Mouse (Mus musculus): ENCODE results near the gene Jrkl. TPM values are rescaled to one million over a fixed set of nuclear protein-coding genes. Genes with fewer than 3 reads are reported as not detected.

Jrkl gene
- polyA plus RNA-seq (2014; fragmentation: Nextera tagmentation; extraction: Ambion mirVana): 6.7 and 8.3 TPM in 2 replicates

DNA sequence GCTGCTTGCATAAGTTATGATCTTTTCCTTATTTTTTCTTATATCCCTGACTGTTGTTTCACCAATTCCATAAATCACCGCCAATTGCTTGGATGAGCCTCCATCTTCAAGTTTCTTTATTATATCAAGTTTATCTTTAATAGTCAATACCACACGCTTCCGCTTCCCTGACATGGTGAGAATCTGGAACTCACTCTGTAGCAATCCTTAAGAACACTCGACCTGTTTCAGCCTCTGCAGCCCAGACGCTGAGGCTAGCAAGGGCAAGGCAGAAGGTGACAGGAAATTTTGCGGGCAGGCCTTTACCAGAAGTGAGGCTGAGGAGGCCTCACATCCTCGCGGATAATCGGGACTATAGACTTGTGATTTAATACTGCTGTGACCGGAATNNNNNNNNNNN, at the start of gene Jrkl:
Gene Jrkl (minus strand): TSS at position 349 of the 400 bp plus-strand sequence.
- peak within 1 kb of the TSS; percentile 82 for H3K9ac ChIP-seq (ENCODE audit: low read length)
- ATAC-seq (ENCODE audit: insufficient number of reproducible peaks, insufficient read depth, low FRiP score, low read depth): no peak
- peaks cover 2 to 20% of the 10 kb centered on the region in 2 experiments; a peak in 3 of 4 replicates for H3K4me1 ChIP-seq (ENCODE audit: control insufficient read depth in 2 of 2, insufficient read depth in 2 of 2, low read length in 2 of 2)
- no peaks in the 10 kb centered on the region for H3K36me3 ChIP-seq (ENCODE audit: control insufficient read depth, insufficient read depth, low read length)
- H3K4me3 ChIP-seq (ENCODE audit: control insufficient read depth in 1 of 2, insufficient read depth in 1 of 2, low read depth in 1 of 2, low read length in 2 of 2): peak within 1 kb of the TSS; percentile 62 to 67
- peak within 1 kb of the TSS; percentile 76 for H3K4me2 ChIP-seq (ENCODE audit: low read length)
- H3K27me3 ChIP-seq (ENCODE audit: control insufficient read depth, insufficient read depth, low read length): no peaks in the 10 kb centered on the region
- peak within 1 kb of the TSS; percentile 75 to 82 for H3K27ac ChIP-seq (replicated peaks in 1 of 2; ENCODE audit: control insufficient read depth in 1 of 2, insufficient read depth in 1 of 2, low read depth in 2 of 2, low read length in 2 of 2)
- no peaks in the 10 kb centered on the region for H3K9me3 ChIP-seq (ENCODE audit: control insufficient read depth, low read length)
- WGBS: 4% methylated on average over 10 of the region's 10 CpGs

DNA sequence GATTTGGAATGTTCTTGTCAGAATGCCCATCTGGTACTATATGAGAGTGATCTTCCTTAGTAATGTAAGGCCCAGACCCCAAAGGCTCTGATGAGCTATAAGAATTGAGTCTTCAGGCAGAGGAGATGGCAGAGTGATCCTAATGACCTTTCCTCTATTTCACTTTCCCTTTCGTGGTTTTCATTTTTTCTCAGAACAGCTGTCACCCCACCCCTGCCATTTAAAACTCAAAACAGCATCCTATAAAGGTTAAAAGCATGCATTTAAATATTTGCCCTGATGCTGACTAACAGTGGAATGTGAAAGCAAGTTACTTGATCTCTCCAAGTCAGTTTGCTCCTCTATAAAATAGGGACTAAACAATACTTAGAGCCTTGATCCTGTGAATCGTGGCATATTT, 41.9 kb upstream of the Jrkl start:
- H3K36me3 ChIP-seq (ENCODE audit: control insufficient read depth, insufficient read depth, low read length): no peaks in the 10 kb centered on the region
- H3K4me2 ChIP-seq (ENCODE audit: low read length): no peak overlapping the region
- no peaks in the 10 kb centered on the region for H3K27me3 ChIP-seq (ENCODE audit: control insufficient read depth, insufficient read depth, low read length)
- H3K4me3 ChIP-seq (ENCODE audit: control insufficient read depth in 1 of 2, insufficient read depth in 1 of 2, low read depth in 1 of 2, low read length in 2 of 2): no peak overlapping the region
- no peak for ATAC-seq (ENCODE audit: insufficient number of reproducible peaks, insufficient read depth, low FRiP score, low read depth)
- no peaks in the 10 kb centered on the region for H3K9me3 ChIP-seq (ENCODE audit: control insufficient read depth, low read length)
- H3K9ac ChIP-seq (ENCODE audit: low read length): no peak overlapping the region
- no peaks in the 10 kb centered on the region for H3K4me1 ChIP-seq (ENCODE audit: control insufficient read depth in 2 of 2, insufficient read depth in 2 of 2, low read length in 2 of 2)
- WGBS: 65% methylated on average over 2 of the region's 2 CpGs
- no peak overlapping the region for H3K27ac ChIP-seq (replicated peaks in 1 of 2; ENCODE audit: control insufficient read depth in 1 of 2, insufficient read depth in 1 of 2, low read depth in 2 of 2, low read length in 2 of 2)

DNA sequence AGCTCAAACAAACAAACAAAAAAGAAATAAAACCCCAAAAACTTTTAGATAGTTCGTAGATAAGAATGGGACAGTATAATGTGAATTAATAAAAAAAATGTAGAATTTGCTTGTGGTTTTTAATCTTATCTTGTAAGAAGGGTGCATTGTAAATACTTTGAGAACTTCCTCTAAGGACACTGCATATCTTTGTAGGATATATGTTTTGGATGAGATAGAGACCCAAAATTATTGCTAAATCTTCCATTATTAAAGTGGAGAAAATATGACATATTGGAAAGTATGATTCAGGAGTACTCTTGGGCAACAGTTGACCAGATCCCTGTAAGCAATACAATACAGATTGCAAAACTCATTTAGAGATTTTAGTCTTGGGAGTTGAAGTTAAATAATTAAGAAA, 27.6 kb upstream of the Jrkl start:
- 80% methylated on average over 1 of the region's 1 CpGs for WGBS
- no peak for ATAC-seq (ENCODE audit: insufficient number of reproducible peaks, insufficient read depth, low FRiP score, low read depth)
- no peaks in the 10 kb centered on the region for H3K36me3 ChIP-seq (ENCODE audit: control insufficient read depth, insufficient read depth, low read length)
- no peak overlapping the region for H3K4me2 ChIP-seq (ENCODE audit: low read length)
- no peak overlapping the region for H3K4me3 ChIP-seq (ENCODE audit: control insufficient read depth in 1 of 2, insufficient read depth in 1 of 2, low read depth in 1 of 2, low read length in 2 of 2)
- H3K27me3 ChIP-seq (ENCODE audit: control insufficient read depth, insufficient read depth, low read length): no peaks in the 10 kb centered on the region
- no peak overlapping the region for H3K27ac ChIP-seq (replicated peaks in 1 of 2; ENCODE audit: control insufficient read depth in 1 of 2, insufficient read depth in 1 of 2, low read depth in 2 of 2, low read length in 2 of 2)
- no peaks in the 10 kb centered on the region for H3K9me3 ChIP-seq (ENCODE audit: control insufficient read depth, low read length)
- no peaks in the 10 kb centered on the region for H3K4me1 ChIP-seq (ENCODE audit: control insufficient read depth in 2 of 2, insufficient read depth in 2 of 2, low read length in 2 of 2)
- no peak overlapping the region for H3K9ac ChIP-seq (ENCODE audit: low read length)

DNA sequence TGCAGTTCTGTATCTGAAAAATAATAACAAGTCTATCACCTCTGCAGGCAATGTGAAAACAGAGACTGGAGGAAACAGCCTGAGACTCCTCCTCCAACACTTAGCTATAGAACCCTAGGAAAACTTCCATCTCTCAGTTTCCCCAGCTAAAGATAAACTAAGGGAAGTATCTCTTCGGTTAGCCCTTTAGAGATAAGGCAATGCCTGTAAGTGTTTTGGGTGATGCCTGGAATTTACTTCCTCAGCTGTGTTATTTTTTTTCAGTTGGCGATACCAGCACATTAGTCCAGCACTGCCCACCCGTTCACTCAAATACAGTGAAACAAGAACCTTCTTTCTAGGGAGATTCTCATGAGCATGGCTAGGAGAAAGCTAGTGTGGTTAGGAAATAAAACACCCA, 15.4 kb upstream of the Jrkl start:
- Histone ChIP-seq H3K9ac (ENCODE audit: low read length) (no peak overlapping the region), H3K4me3 (ENCODE audit: control insufficient read depth in 1 of 2, insufficient read depth in 1 of 2, low read depth in 1 of 2, low read length in 2 of 2) (no peak overlapping the region), H3K9me3 (ENCODE audit: control insufficient read depth, low read length) (no peaks in the 10 kb centered on the region), H3K36me3 (ENCODE audit: control insufficient read depth, insufficient read depth, low read length) (no peaks in the 10 kb centered on the region), H3K4me2 (ENCODE audit: low read length) (no peak overlapping the region), H3K4me1 (ENCODE audit: control insufficient read depth in 2 of 2, insufficient read depth in 2 of 2, low read length in 2 of 2) (no peaks in the 10 kb centered on the region), H3K27me3 (ENCODE audit: control insufficient read depth, insufficient read depth, low read length) (no peaks in the 10 kb centered on the region), H3K27ac (replicated peaks in 1 of 2; ENCODE audit: control insufficient read depth in 1 of 2, insufficient read depth in 1 of 2, low read depth in 2 of 2, low read length in 2 of 2) (no peak overlapping the region)
- WGBS: 33% methylated on average over 3 of the region's 3 CpGs
- no peak for ATAC-seq (ENCODE audit: insufficient number of reproducible peaks, insufficient read depth, low FRiP score, low read depth)

DNA sequence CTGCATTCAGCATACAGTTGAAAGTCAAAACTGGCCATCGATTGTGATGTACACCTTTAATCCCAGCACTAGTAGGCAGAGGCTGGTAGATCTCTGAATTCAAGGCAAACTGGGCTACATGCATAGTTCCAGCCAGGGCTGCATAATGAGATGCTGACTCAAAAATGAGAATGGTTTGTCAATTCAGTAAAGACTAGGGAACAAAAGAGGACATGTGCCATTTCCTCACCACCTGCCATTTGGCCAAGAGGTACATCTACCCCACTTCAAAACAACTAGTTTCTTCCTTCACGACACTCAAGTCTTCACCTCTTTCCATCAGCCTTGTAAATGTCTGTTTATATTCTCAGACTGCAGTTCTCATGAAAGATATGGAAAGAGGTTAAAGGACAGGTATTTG, 12.5 kb upstream of the Jrkl start:
- H3K4me2 ChIP-seq (ENCODE audit: low read length): no peak overlapping the region
- no peak overlapping the region for H3K27ac ChIP-seq (replicated peaks in 1 of 2; ENCODE audit: control insufficient read depth in 1 of 2, insufficient read depth in 1 of 2, low read depth in 2 of 2, low read length in 2 of 2)
- peaks cover 3% of the 10 kb centered on the region; the same call in 1 of the 2 replicates for H3K36me3 ChIP-seq (ENCODE audit: control insufficient read depth, insufficient read depth, low read length)
- H3K27me3 ChIP-seq (ENCODE audit: control insufficient read depth, insufficient read depth, low read length): no peaks in the 10 kb centered on the region
- WGBS: 94% methylated on average over 2 of the region's 2 CpGs
- no peak overlapping the region for H3K4me3 ChIP-seq (ENCODE audit: control insufficient read depth in 1 of 2, insufficient read depth in 1 of 2, low read depth in 1 of 2, low read length in 2 of 2)
- H3K4me1 ChIP-seq (ENCODE audit: control insufficient read depth in 2 of 2, insufficient read depth in 2 of 2, low read length in 2 of 2): no peaks in the 10 kb centered on the region
- no peaks in the 10 kb centered on the region for H3K9me3 ChIP-seq (ENCODE audit: control insufficient read depth, low read length)
- no peak overlapping the region for H3K9ac ChIP-seq (ENCODE audit: low read length)
- ATAC-seq (ENCODE audit: insufficient number of reproducible peaks, insufficient read depth, low FRiP score, low read depth): no peak

DNA sequence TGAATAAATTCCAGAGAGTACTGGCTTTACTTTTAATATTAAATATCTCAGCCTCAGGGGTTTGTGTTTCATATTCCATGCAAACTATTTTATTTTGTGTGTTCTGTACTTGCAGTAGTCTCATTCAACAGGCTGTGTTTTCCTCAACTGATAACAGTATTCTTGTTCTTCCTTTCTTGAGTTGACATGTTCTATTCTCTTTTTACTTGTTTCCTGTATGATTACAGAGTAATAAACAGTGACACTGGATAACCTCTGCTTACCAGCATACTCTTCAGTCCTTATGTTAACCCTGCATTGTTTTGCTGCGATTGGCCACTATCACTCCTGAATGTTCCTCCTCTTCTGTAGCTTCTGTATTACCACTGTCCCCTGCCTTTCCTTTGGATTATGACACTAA, 11.1 kb upstream of the Jrkl start:
- ATAC-seq (ENCODE audit: insufficient number of reproducible peaks, insufficient read depth, low FRiP score, low read depth): no peak
- H3K9ac ChIP-seq (ENCODE audit: low read length): no peak overlapping the region
- no peak overlapping the region for H3K4me2 ChIP-seq (ENCODE audit: low read length)
- H3K4me3 ChIP-seq (ENCODE audit: control insufficient read depth in 1 of 2, insufficient read depth in 1 of 2, low read depth in 1 of 2, low read length in 2 of 2): no peak overlapping the region
- no peaks in the 10 kb centered on the region for H3K4me1 ChIP-seq (ENCODE audit: control insufficient read depth in 2 of 2, insufficient read depth in 2 of 2, low read length in 2 of 2)
- WGBS: 74% methylated on average over 1 of the region's 1 CpGs
- H3K27ac ChIP-seq (replicated peaks in 1 of 2; ENCODE audit: control insufficient read depth in 1 of 2, insufficient read depth in 1 of 2, low read depth in 2 of 2, low read length in 2 of 2): no peak overlapping the region
- no peaks in the 10 kb centered on the region for H3K27me3 ChIP-seq (ENCODE audit: control insufficient read depth, insufficient read depth, low read length)
- H3K36me3 ChIP-seq (ENCODE audit: control insufficient read depth, insufficient read depth, low read length): peaks cover 6% of the 10 kb centered on the region; the same call in 1 of the 2 replicates
- H3K9me3 ChIP-seq (ENCODE audit: control insufficient read depth, low read length): no peaks in the 10 kb centered on the region

DNA sequence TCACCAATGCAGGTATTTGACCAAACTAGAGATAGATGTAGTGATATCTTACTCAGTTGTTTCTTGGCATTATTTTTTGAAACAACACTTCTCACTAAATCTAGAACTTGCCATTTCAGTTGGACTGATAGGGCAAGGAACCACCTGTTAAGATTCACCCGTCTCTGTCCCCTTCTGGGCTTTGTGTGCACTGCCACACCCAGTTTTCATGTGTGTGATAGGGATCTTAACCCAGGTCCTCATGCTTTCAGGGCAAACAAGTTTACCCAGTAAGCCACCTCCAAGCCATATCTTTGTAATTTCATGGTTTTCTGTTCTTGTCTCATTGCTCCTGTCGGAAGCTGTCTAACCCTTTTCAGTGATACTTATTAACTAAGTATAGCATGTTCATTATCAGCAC, 5.6 kb upstream of the Jrkl start:
- WGBS: 84% methylated on average over 2 of the region's 2 CpGs
- ATAC-seq (ENCODE audit: insufficient number of reproducible peaks, insufficient read depth, low FRiP score, low read depth): no peak
- Histone ChIP-seq H3K27ac (replicated peaks in 1 of 2; ENCODE audit: control insufficient read depth in 1 of 2, insufficient read depth in 1 of 2, low read depth in 2 of 2, low read length in 2 of 2) (no peak overlapping the region), H3K27me3 (ENCODE audit: control insufficient read depth, insufficient read depth, low read length) (no peaks in the 10 kb centered on the region), H3K9me3 (ENCODE audit: control insufficient read depth, low read length) (no peaks in the 10 kb centered on the region), H3K4me1 (ENCODE audit: control insufficient read depth in 2 of 2, insufficient read depth in 2 of 2, low read length in 2 of 2) (peaks cover 0 to 6% of the 10 kb centered on the region in 2 experiments; a peak in 2 of 4 replicates), H3K36me3 (ENCODE audit: control insufficient read depth, insufficient read depth, low read length) (peaks cover 6% of the 10 kb centered on the region; the same call in 1 of the 2 replicates), H3K4me3 (ENCODE audit: control insufficient read depth in 1 of 2, insufficient read depth in 1 of 2, low read depth in 1 of 2, low read length in 2 of 2) (no peak overlapping the region), H3K9ac (ENCODE audit: low read length) (no peak overlapping the region), H3K4me2 (ENCODE audit: low read length) (no peak overlapping the region)

DNA sequence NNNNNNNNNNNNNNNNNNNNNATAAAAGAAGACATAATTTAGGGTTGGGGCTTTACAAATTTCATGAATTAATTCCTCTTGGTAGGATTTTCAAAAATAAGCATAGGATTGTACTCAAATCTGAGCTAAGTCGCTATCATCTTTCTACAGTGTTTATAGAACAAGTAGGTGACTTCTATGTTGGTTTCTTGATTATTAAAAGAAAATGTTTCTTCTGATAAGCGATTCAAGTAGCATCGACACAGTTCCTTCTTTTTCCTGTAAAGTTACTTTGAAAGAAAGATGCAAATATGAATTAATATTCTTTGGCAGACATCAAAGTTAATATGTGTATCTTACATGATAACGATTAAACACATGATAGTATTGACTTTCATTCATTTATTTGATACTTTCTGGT, 2.5 kb upstream of the Jrkl start:
- H3K27ac ChIP-seq (replicated peaks in 1 of 2; ENCODE audit: control insufficient read depth in 1 of 2, insufficient read depth in 1 of 2, low read depth in 2 of 2, low read length in 2 of 2): no peak overlapping the region
- no peak overlapping the region for H3K9ac ChIP-seq (ENCODE audit: low read length)
- peaks cover 2 to 20% of the 10 kb centered on the region in 2 experiments; a peak in 3 of 4 replicates for H3K4me1 ChIP-seq (ENCODE audit: control insufficient read depth in 2 of 2, insufficient read depth in 2 of 2, low read length in 2 of 2)
- WGBS: 89% methylated on average over 4 of the region's 4 CpGs
- H3K4me2 ChIP-seq (ENCODE audit: low read length): peak overlapping the region; percentile 87; the same call in 1 of the 2 replicates
- H3K36me3 ChIP-seq (ENCODE audit: control insufficient read depth, insufficient read depth, low read length): 0 out of 2 replicates have a peak, but pooled peaks cover 3% of the 10 kb centered on the region
- ATAC-seq (ENCODE audit: insufficient number of reproducible peaks, insufficient read depth, low FRiP score, low read depth): no peak
- H3K9me3 ChIP-seq (ENCODE audit: control insufficient read depth, low read length): no peaks in the 10 kb centered on the region
- no peak overlapping the region for H3K4me3 ChIP-seq (ENCODE audit: control insufficient read depth in 1 of 2, insufficient read depth in 1 of 2, low read depth in 1 of 2, low read length in 2 of 2)
- H3K27me3 ChIP-seq (ENCODE audit: control insufficient read depth, insufficient read depth, low read length): no peaks in the 10 kb centered on the region

Measured in heart, embryonic 14.5 days (tissue).